Mouse (Mus musculus) ES-E14 (cell line): ENCODE measurements around the gene Gm34653.

ENCODE experiments used
- CHD2 ChIP-seq: IDR thresholded peaks from 2 replicates; pipeline ENCODE4 v1.6.1; 2014; ENCODE audit warnings: mild to moderate bottlenecking, low read depth, low read length, inconsistent platforms
- HCFC1 ChIP-seq: IDR thresholded peaks from 2 replicates; pipeline ENCODE4 v1.6.1; 2012; ENCODE audit warnings: low read length, inconsistent platforms, borderline replicate concordance; ENCODE audit not compliant: insufficient read depth
- MAFK ChIP-seq: IDR thresholded peaks from 2 replicates; pipeline ENCODE4 v1.6.1; 2014; ENCODE audit warnings: mild to moderate bottlenecking, low read depth, low read length, inconsistent platforms; ENCODE audit not compliant: insufficient read depth
- ZC3H11A ChIP-seq: IDR thresholded peaks from 2 replicates; pipeline ENCODE4 v1.6.1; 2012; ENCODE audit warnings: low read depth, mild to moderate bottlenecking, inconsistent platforms, low read length, borderline replicate concordance
- ZNF384 ChIP-seq: IDR thresholded peaks from 2 replicates; pipeline ENCODE4 v1.6.1; 2012; ENCODE audit warnings: low read depth, low read length, inconsistent platforms

DNA sequence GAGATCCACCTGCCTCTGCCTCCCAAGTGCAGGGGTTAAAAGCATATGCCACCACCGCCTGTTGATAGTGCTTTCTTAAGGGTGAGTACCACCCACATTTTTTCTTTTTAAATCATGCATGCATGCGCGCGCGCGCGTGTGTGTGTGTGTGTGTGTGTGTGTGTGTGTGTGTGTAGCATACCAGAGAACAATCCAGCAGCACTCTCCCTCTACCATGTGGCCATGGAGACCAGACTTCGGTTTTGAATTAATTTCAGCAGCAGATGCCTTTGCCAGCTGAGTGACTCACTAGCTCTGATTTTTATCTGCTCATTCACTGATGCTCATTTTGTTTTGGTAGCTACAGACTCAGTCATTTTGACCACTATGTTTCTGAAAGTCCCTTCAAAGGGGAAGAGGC, 8.9 kb downstream of the Gm34653 start:
- TF ChIP-seq HCFC1 (no peak), ZC3H11A (no peak), ZNF384 (no peak), CHD2 (no peak), MAFK (no peak)
